Mouse (Mus musculus) thymus, adult 2 months (tissue): ENCODE data around the gene Tbl2. TPM values are rescaled to one million over a fixed set of nuclear protein-coding genes. Genes with fewer than 3 reads are reported as not detected.

Experiments
- DNase-seq: peaks from one replicate; pipeline ENCODE4 v3.0.0; 2021
- H3K27ac ChIP-seq: fragments of 200-500 bp; 2 replicates; pipeline ENCODE4 v1.5.1; 2012; ENCODE audit warnings: low read length, control low read depth; ENCODE audit not compliant: control insufficient read depth, insufficient read depth
- H3K27me3 ChIP-seq: fragments of 200-500 bp; 2 replicates; pipeline ENCODE4 v1.6.1; 2012; ENCODE audit warnings: mild to moderate bottlenecking, low read length, moderate library complexity, mixed read lengths; ENCODE audit not compliant: control insufficient read depth, insufficient read depth
- H3K36me3 ChIP-seq: fragments of 200-500 bp; 2 replicates; pipeline ENCODE4 v1.6.1; 2012; ENCODE audit warnings: mild to moderate bottlenecking, low read length, moderate library complexity; ENCODE audit not compliant: control insufficient read depth, insufficient read depth
- H3K4me1 ChIP-seq: fragments of 200-500 bp; replicated peaks from 2 replicates; pipeline ENCODE4 v1.6.1; 2012; ENCODE audit warnings: low read length; ENCODE audit not compliant: control insufficient read depth, insufficient read depth
- H3K4me3 ChIP-seq: fragments of 200-500 bp; 2 replicates; pipeline ENCODE4 v1.5.1; 2012; ENCODE audit warnings: mild to moderate bottlenecking, low read length, control low read depth, moderate library complexity; ENCODE audit not compliant: control insufficient read depth, insufficient read depth
- CTCF ChIP-seq: fragments of 200-500 bp; IDR thresholded peaks from 2 replicates; pipeline ENCODE4 v1.5.1; 2012; ENCODE audit warnings: mild to moderate bottlenecking, control low read depth, low read length, moderate library complexity, borderline replicate concordance; ENCODE audit not compliant: control insufficient read depth, poor library complexity, insufficient read depth; ENCODE audit errors: extremely low read depth
- POLR2A ChIP-seq: fragments of 200-500 bp; IDR thresholded peaks from 2 replicates; pipeline ENCODE4 v1.6.1; 2012; ENCODE audit warnings: mild to moderate bottlenecking, low read length, control low read depth, moderate library complexity; ENCODE audit not compliant: control insufficient read depth, poor library complexity, insufficient read depth; ENCODE audit errors: extremely low read depth
- WGBS: fragments of 180-500 bp; shearing (Covaris S2); methylation state at CpG from one replicate; pipeline ENCODE4 v1.1.7; 2018; 5-methylcytosine and 5-hydroxymethylcytosine counted together
- polyA plus RNA-seq: library from polyadenylated mRNA; depleted of rRNA; stranded (reverse); fragments of >200 nt; gene quantifications from 2 replicates; pipeline ENCODE4 v1.2.3, GENCODE M21; 2012

Gene Tbl2
- polyA plus RNA-seq, 1 experiment: 18.7 TPM

- 95% methylated on average over 6 of the region's 6 CpGs for WGBS
- H3K27ac ChIP-seq: no peak overlapping the region
- H3K36me3 ChIP-seq: peaks cover 57% of the 10 kb centered on the region
- TF ChIP-seq POLR2A: no peak
- no peak for TF ChIP-seq CTCF
- peaks cover 3% of the 10 kb centered on the region for H3K4me1 ChIP-seq
- H3K4me3 ChIP-seq: no peak overlapping the region
- no peaks in the 10 kb centered on the region for H3K27me3 ChIP-seq
- DNase-seq: no peak
Measured at GRCm38 (mm10) chr5:135181776-135182175, 32.3 kb downstream of the Tbl2 start.

- Histone ChIP-seq H3K4me3 (no peak overlapping the region), H3K27me3 (no peaks in the 10 kb centered on the region), H3K27ac (no peak overlapping the region), H3K4me1 (peaks cover 6% of the 10 kb centered on the region), H3K36me3 (peaks cover 42% of the 10 kb centered on the region)
- DNase-seq: no peak
- TF ChIP-seq POLR2A (no peak), CTCF (no peak)
- WGBS: 79% methylated on average over 8 of the region's 8 CpGs
Measured at GRCm38 (mm10) chr5:135183131-135183861, 33.8 kb downstream of the Tbl2 start.

- WGBS: 98% methylated on average over 3 of the region's 3 CpGs
- H3K27ac ChIP-seq: no peak overlapping the region
- peaks cover 25% of the 10 kb centered on the region for H3K36me3 ChIP-seq
- TF ChIP-seq CTCF (no peak), POLR2A (no peak)
- no peaks in the 10 kb centered on the region for H3K27me3 ChIP-seq
- H3K4me1 ChIP-seq: peaks cover 11% of the 10 kb centered on the region
- DNase-seq: no peak
- no peak overlapping the region for H3K4me3 ChIP-seq
Measured at GRCm38 (mm10) chr5:135185016-135185415, 35.6 kb downstream of the Tbl2 start.

GRCm38 (mm10) chr5:135185596-135185995 is 36.1 kb downstream of the Tbl2 start:
- H3K4me3 ChIP-seq: no peak overlapping the region
- DNase-seq: no peak
- no peak overlapping the region for H3K27ac ChIP-seq
- 69% methylated on average over 3 of the region's 3 CpGs for WGBS
- TF ChIP-seq CTCF: no peak
- no peak for TF ChIP-seq POLR2A
- H3K36me3 ChIP-seq: peaks cover 19% of the 10 kb centered on the region
- peaks cover 11% of the 10 kb centered on the region for H3K4me1 ChIP-seq
- no peaks in the 10 kb centered on the region for H3K27me3 ChIP-seq

- peaks cover 13% of the 10 kb centered on the region for H3K36me3 ChIP-seq
- no peaks in the 10 kb centered on the region for H3K27me3 ChIP-seq
- peaks cover 11% of the 10 kb centered on the region for H3K4me1 ChIP-seq
- 18% methylated on average over 10 of the region's 10 CpGs for WGBS
- H3K4me3 ChIP-seq: peak overlapping the region; percentile 78
- H3K27ac ChIP-seq: peak overlapping the region; percentile 72
- TF ChIP-seq CTCF: no peak
- no peak for TF ChIP-seq POLR2A
- no peak for DNase-seq
Measured at GRCm38 (mm10) chr5:135186231-135186620, 36.8 kb downstream of the Tbl2 start.

- WGBS: under 1% methylated on average over 57 of the region's 57 CpGs
- Histone ChIP-seq H3K4me1 (peaks cover 11% of the 10 kb centered on the region), H3K4me3 (peak within 1 kb of the TSS; percentile 78), H3K27me3 (no peaks in the 10 kb centered on the region), H3K27ac (peak within 1 kb of the TSS; percentile 72), H3K36me3 (peaks cover 7% of the 10 kb centered on the region)
- peak; percentile 64; the same call in 1 of the 2 replicates for TF ChIP-seq POLR2A
- TF ChIP-seq CTCF: peak; percentile 26; the same call in 1 of the 2 replicates
- peak; percentile 98 for DNase-seq
Measured at GRCm38 (mm10) chr5:135186621-135187348, 37.3 kb downstream of the Tbl2 start, which contains the start of gene Baz1b. Gene Baz1b, plus strand, starts transcription at chr5:135187264.
